Mouse (Mus musculus) C2C12 (cell line): Measurements from ENCODE around the gene Trmt61a.

Experiments
- CTCF ChIP-seq: IDR thresholded peaks from one replicate; pipeline ENCODE4 v1.5.1; 2011; ENCODE audit not compliant: control insufficient read depth, insufficient read depth, insufficient read length
- USF1 ChIP-seq: IDR thresholded peaks from one replicate; pipeline ENCODE4 v1.6.1; 2011; ENCODE audit warnings: low read depth, mild to moderate bottlenecking, control low read depth, moderate library complexity

GRCm38 (mm10) chr12:111674850-111675486 lies 2.9 kb upstream of the Trmt61a start:
- no peak for TF ChIP-seq CTCF
- no peak for TF ChIP-seq USF1
